Mouse (Mus musculus): ENCODE measurements around the gene Sorcs2. TPM values are rescaled to one million over a fixed set of nuclear protein-coding genes. Genes with fewer than 3 reads are reported as not detected.
A peak's percentile ranks its signal among the peaks of the same experiment; 100 is the strongest.

Gene Sorcs2
- polyA plus RNA-seq, 1 experiment from 2014 or later = 7.0 TPM

DNA sequence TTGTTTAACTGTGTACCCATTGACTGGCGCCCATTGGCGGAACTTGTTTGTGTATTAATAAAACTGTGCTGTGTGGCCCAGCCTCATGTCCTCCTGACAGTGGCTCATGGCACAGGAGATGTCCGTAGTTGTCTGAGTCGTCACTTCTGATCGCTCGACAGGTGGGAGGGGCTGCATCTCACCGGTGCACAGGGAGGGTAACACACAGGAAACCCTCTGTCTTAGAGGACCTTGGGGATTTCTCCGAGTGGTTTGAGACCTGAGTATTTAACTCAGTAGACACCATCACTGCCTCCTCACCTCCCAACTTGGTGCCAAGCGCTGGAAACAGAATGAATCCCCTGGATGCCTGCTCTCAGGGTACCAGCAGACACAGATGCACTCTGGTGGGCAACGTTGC is 394.1 kb downstream of the Sorcs2 start:
- Histone ChIP-seq H3K27me3 (replicated peaks; ENCODE audit: low read depth, poor library complexity, severe bottlenecking) (no peaks in the 10 kb centered on the region), H3K27ac (replicated peaks) (no peak overlapping the region), H3K36me3 (replicated peaks) (peaks cover 47% of the 10 kb centered on the region), H3K4me3 (no peak overlapping the region), H3K9me3 (no peaks in the 10 kb centered on the region), H3K4me1 (no peaks in the 10 kb centered on the region)
- DNase-seq (ENCODE audit: low spot score) = no peak
- 82% methylated on average over 10 of the region's 10 CpGs for WGBS

DNA sequence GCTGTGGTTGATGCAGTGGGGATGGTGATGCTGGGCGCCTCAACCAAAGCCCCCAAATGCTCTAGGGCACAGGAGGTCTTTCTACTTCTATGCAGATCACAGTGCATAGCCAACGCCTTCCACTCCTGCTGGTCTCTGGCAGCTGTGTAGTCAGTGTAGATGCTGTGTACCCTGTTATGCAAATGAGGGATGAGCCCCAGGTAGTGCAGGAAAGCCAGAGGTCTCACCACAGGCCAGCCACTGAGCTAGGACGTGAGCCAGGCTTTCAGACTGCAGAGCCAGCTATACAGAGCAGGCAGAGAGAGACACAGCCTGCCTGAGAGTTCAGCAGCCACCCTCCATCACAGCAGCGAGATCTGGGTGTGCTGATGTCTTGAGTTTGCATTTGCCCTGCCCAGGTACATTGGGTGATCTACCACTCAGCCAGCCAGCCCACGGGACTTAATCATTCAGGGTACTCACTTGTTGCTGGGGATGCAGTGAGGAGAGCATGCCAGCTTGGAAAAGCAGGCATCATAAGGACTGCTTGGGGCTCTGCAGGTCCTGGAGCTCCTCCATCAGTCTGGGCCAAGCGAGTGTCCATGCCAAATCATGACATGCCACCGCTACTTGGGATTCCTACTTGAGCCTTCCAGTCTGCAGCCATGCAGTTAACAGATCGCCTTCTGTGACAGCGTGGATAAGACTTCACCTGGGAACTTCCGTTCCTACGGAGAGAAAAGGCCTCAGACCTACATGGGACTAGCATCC is 407.8 kb downstream of the Sorcs2 start:
- Histone ChIP-seq H3K27me3 (replicated peaks; ENCODE audit: low read depth, poor library complexity, severe bottlenecking) (no peaks in the 10 kb centered on the region), H3K4me3 (no peak overlapping the region), H3K4me1 (no peaks in the 10 kb centered on the region), H3K9me3 (no peaks in the 10 kb centered on the region), H3K27ac (replicated peaks) (no peak overlapping the region), H3K36me3 (replicated peaks) (peaks cover 94% of the 10 kb centered on the region)
- 80% methylated on average over 11 of the region's 11 CpGs for WGBS
- DNase-seq (ENCODE audit: low spot score) = no peak

DNA sequence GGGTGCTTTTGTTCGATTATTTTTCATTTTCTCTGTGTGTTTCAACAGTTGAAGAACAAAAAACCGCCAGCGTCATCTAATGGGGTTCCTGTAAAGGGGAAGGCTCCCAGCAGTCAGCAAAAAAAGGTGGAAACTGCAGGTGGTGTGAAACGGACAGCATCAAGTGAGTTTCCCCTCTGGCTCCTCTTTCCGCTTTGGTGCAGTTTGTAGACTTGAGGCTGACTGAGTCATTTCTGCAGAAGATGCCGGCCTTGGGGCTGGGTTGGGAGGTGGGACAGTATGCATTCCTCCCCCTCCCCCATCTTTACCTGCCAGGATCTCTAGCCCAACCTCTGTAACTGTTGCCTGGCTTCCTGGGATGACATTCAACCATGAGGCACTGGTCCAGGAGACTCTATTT is 408.4 kb downstream of the Sorcs2 start:
- DNase-seq (ENCODE audit: low spot score) = no peak
- no peaks in the 10 kb centered on the region for H3K27me3 ChIP-seq (replicated peaks; ENCODE audit: low read depth, poor library complexity, severe bottlenecking)
- H3K9me3 ChIP-seq = no peaks in the 10 kb centered on the region
- no peak overlapping the region for H3K27ac ChIP-seq (replicated peaks)
- no peaks in the 10 kb centered on the region for H3K4me1 ChIP-seq
- H3K4me3 ChIP-seq = no peak overlapping the region
- WGBS = 76% methylated on average over 6 of the region's 6 CpGs
- peaks cover 96% of the 10 kb centered on the region for H3K36me3 ChIP-seq (replicated peaks)

DNA sequence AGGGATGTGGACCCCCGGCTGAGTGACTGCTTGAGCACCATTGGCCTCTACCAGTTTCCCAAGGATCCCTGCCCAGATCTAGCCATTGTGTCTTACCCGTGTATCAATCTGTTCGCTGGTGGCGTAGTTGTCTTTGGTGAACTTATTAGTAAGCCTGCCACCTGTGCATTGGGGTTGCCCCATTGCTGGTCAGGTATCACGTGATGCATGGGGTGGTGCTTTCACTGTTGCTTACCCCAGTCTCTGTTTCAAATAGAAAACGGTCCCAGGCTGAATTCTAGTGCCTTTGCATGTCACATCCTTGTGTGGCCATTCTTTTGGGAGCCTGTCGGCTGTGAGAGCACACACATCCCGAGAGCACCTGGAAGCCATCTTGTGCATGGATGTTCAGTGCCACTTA is 409.9 kb downstream of the Sorcs2 start:
- no peaks in the 10 kb centered on the region for H3K9me3 ChIP-seq
- DNase-seq (ENCODE audit: low spot score) = no peak
- H3K4me3 ChIP-seq = no peak overlapping the region
- 92% methylated on average over 8 of the region's 8 CpGs for WGBS
- H3K36me3 ChIP-seq (replicated peaks) = peaks cover 96% of the 10 kb centered on the region
- no peaks in the 10 kb centered on the region for H3K27me3 ChIP-seq (replicated peaks; ENCODE audit: low read depth, poor library complexity, severe bottlenecking)
- no peak overlapping the region for H3K27ac ChIP-seq (replicated peaks)
- H3K4me1 ChIP-seq = no peaks in the 10 kb centered on the region

DNA sequence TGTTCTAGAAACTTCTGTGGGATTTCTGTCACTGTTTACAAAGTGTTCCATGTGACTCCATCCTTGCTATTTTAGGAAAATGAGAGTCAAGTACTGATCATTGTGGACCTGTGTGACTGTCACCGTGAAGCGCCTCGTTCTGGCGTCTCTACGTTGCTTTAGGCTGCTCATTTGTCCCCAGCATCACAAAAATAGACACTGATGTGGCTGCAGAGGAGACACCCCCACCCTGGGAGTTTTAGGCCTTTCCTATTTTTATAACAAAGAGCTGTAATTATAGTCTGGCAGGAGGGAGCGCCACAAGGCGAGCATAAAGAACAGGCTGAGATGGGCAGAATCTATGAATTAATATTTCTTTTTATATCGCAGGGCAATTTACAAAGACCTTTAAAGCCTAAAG is 412.3 kb downstream of the Sorcs2 start:
- Histone ChIP-seq H3K9me3 (no peaks in the 10 kb centered on the region), H3K4me1 (no peaks in the 10 kb centered on the region), H3K27ac (replicated peaks) (no peak overlapping the region), H3K4me3 (no peak overlapping the region), H3K36me3 (replicated peaks) (peaks cover 81% of the 10 kb centered on the region), H3K27me3 (replicated peaks; ENCODE audit: low read depth, poor library complexity, severe bottlenecking) (no peaks in the 10 kb centered on the region)
- 92% methylated on average over 8 of the region's 8 CpGs for WGBS
- DNase-seq (ENCODE audit: low spot score) = no peak

DNA sequence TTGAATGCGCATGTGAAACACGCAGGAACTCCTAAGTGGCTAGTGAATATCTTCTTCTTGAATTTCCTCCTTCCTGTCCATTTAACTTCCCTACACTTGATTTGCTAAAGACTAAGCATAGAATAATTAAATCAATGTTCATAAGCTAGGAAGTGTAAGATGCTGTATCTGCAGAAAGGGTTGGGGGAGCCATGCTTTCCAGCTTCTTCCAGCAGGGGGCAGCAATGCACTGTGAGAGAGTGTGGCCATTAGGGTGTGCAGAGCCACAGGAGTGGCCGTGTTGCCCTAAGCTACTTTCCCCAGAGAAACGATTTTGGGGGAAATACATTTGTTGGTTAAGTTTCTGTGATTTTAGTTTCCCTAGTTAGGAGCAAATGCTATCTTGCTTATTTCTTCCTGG is 416.0 kb downstream of the Sorcs2 start:
- peaks cover 71% of the 10 kb centered on the region for H3K36me3 ChIP-seq (replicated peaks)
- H3K27ac ChIP-seq (replicated peaks) = no peak overlapping the region
- H3K27me3 ChIP-seq (replicated peaks; ENCODE audit: low read depth, poor library complexity, severe bottlenecking) = no peaks in the 10 kb centered on the region
- no peaks in the 10 kb centered on the region for H3K4me1 ChIP-seq
- 39% methylated on average over 4 of the region's 4 CpGs for WGBS
- DNase-seq (ENCODE audit: low spot score) = peak; percentile 83
- no peak overlapping the region for H3K4me3 ChIP-seq
- no peaks in the 10 kb centered on the region for H3K9me3 ChIP-seq

DNA sequence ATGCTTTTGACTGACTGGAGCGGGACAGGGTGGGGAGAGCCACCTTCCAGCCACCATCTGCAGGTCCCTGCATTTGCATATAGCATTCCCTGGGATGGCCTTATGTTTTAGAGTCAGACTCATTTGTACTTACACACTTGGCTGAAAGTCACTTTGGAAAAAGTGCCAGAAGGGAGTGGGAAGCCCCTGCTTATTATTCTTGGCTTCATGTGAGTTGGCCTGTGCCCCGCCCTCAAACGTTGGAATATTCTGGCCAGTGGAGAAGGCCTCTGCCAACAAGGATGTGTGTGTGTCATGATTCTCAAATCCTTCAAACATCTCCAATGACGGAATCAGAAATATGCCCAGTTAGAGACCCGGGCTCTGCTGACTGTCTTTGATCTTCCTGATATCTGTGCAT is 416.6 kb downstream of the Sorcs2 start:
- Histone ChIP-seq H3K36me3 (replicated peaks) (peaks cover 71% of the 10 kb centered on the region), H3K27ac (replicated peaks) (no peak overlapping the region), H3K4me3 (no peak overlapping the region), H3K27me3 (replicated peaks; ENCODE audit: low read depth, poor library complexity, severe bottlenecking) (no peaks in the 10 kb centered on the region), H3K9me3 (no peaks in the 10 kb centered on the region), H3K4me1 (no peaks in the 10 kb centered on the region)
- 88% methylated on average over 5 of the region's 5 CpGs for WGBS
- DNase-seq (ENCODE audit: low spot score) = no peak

DNA sequence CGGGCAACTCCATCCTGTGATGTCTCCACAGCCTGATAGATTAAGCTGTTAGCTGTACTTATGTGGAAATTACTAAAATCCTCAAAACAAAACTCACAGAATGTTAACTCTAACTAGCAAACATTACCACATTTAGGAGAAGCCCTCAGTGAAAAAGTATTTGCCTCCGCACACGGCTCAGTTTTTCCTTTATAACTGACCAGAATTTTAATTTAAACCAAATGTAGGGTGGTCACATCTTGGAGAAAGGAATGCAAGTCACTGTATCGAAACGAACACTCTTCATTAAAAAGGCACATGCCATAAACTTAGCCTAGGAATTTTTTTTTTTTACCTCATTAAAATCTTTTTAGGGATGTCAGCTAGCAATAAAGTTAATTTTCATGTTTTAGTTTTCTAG is 417.4 kb downstream of the Sorcs2 start:
- H3K36me3 ChIP-seq (replicated peaks) = peaks cover 68% of the 10 kb centered on the region
- no peak overlapping the region for H3K27ac ChIP-seq (replicated peaks)
- H3K27me3 ChIP-seq (replicated peaks; ENCODE audit: low read depth, poor library complexity, severe bottlenecking) = no peaks in the 10 kb centered on the region
- H3K4me3 ChIP-seq = no peak overlapping the region
- no peak for DNase-seq (ENCODE audit: low spot score)
- H3K9me3 ChIP-seq = no peaks in the 10 kb centered on the region
- 75% methylated on average over 5 of the region's 5 CpGs for WGBS
- no peaks in the 10 kb centered on the region for H3K4me1 ChIP-seq

DNA sequence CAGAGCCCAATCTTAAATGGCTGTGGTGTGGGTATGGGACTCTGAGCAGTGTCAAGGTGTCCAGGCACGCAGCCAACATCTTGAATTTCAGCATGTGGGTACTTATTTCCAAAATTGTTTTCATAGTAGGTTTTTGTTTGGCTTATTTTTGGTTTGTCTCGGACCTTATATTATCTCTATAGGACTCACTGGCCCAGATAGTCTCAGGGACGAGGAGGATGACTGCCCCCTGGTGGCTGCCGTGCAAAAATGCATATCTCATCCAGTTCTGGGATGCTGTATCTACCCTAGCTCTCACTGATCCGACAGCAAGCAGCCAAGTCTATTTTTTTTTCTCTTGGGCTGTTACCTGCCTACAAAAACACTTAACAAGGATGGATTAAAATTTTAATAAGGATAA is 422.3 kb downstream of the Sorcs2 start:
- H3K27me3 ChIP-seq (replicated peaks; ENCODE audit: low read depth, poor library complexity, severe bottlenecking) = no peaks in the 10 kb centered on the region
- no peak overlapping the region for H3K27ac ChIP-seq (replicated peaks)
- peaks cover 13% of the 10 kb centered on the region for H3K4me1 ChIP-seq
- peak; percentile 78 for DNase-seq (ENCODE audit: low spot score)
- WGBS = 21% methylated on average over 5 of the region's 5 CpGs
- no peaks in the 10 kb centered on the region for H3K9me3 ChIP-seq
- H3K4me3 ChIP-seq = no peak overlapping the region
- H3K36me3 ChIP-seq (replicated peaks) = peaks cover 62% of the 10 kb centered on the region

DNA sequence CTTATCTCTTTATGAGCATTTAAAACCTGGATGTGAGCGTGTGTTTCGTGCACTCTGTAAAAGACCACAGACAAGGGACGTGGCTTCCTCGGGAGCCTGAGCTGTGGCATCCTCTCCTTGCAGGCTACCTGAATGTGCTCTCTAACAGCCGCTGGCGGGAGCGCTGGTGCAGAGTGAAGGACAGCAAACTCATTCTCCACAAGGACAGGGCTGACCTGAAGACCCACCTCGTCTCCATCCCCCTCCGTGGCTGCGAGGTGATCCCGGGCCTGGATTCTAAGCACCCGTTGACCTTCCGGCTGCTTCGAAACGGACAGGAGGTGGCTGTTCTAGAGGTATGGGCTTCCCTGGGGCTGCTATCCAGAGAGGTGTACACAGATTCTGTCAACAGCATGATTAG is 423.7 kb downstream of the Sorcs2 start:
- 85% methylated on average over 15 of the region's 15 CpGs for WGBS
- no peaks in the 10 kb centered on the region for H3K9me3 ChIP-seq
- no peak overlapping the region for H3K4me3 ChIP-seq
- H3K4me1 ChIP-seq = peaks cover 21% of the 10 kb centered on the region
- no peak for DNase-seq (ENCODE audit: low spot score)
- H3K27me3 ChIP-seq (replicated peaks; ENCODE audit: low read depth, poor library complexity, severe bottlenecking) = no peaks in the 10 kb centered on the region
- H3K27ac ChIP-seq (replicated peaks) = no peak overlapping the region
- H3K36me3 ChIP-seq (replicated peaks) = peaks cover 73% of the 10 kb centered on the region

DNA sequence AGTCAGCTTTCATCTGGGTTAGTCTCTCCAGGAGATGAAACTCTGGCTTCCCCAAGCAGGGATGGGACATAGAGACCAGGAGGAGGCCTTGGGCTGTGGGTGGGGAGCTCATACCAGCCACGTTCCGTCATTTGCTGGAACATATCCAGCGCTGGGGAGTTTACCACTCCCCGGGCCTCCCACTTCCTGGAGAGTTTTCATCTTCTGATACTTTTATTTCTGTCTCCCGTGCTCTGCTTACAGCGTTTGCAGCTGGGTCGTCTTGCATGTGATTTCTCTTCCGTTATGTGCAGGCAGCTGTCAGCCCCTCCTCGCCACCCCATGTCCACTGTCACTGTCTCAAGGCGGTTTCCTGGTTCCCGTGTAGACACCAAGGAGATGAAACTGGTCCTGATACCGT is 424.1 kb downstream of the Sorcs2 start:
- no peaks in the 10 kb centered on the region for H3K27me3 ChIP-seq (replicated peaks; ENCODE audit: low read depth, poor library complexity, severe bottlenecking)
- no peaks in the 10 kb centered on the region for H3K9me3 ChIP-seq
- H3K4me3 ChIP-seq = no peak overlapping the region
- no peak overlapping the region for H3K27ac ChIP-seq (replicated peaks)
- WGBS = 90% methylated on average over 12 of the region's 12 CpGs
- H3K36me3 ChIP-seq (replicated peaks) = peaks cover 73% of the 10 kb centered on the region
- DNase-seq (ENCODE audit: low spot score) = no peak
- peaks cover 21% of the 10 kb centered on the region for H3K4me1 ChIP-seq

DNA sequence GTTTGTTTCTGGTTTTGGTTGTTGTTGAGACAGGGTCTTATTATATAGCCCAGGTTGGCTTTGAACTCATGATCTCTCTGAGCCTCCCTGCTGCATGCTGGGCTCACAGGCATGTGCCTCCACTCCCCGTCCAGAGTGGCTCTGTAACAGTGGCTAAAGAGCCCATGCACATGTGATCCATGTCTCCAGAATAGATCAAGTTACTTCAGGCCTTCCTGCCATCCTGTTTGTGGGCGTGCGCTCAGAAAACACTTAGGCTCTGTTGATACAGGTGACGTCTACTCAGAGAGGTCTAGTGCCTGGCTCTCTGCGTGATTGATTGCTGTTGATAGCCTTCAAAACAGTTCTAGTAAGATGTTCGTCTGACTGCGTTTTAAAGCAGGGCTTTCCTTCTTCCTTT is 425.2 kb downstream of the Sorcs2 start:
- no peaks in the 10 kb centered on the region for H3K9me3 ChIP-seq
- H3K27ac ChIP-seq (replicated peaks) = no peak overlapping the region
- H3K4me3 ChIP-seq = no peak overlapping the region
- H3K27me3 ChIP-seq (replicated peaks; ENCODE audit: low read depth, poor library complexity, severe bottlenecking) = no peaks in the 10 kb centered on the region
- H3K36me3 ChIP-seq (replicated peaks) = peaks cover 73% of the 10 kb centered on the region
- no peak for DNase-seq (ENCODE audit: low spot score)
- WGBS = 56% methylated on average over 7 of the region's 7 CpGs
- H3K4me1 ChIP-seq = peaks cover 21% of the 10 kb centered on the region

DNA sequence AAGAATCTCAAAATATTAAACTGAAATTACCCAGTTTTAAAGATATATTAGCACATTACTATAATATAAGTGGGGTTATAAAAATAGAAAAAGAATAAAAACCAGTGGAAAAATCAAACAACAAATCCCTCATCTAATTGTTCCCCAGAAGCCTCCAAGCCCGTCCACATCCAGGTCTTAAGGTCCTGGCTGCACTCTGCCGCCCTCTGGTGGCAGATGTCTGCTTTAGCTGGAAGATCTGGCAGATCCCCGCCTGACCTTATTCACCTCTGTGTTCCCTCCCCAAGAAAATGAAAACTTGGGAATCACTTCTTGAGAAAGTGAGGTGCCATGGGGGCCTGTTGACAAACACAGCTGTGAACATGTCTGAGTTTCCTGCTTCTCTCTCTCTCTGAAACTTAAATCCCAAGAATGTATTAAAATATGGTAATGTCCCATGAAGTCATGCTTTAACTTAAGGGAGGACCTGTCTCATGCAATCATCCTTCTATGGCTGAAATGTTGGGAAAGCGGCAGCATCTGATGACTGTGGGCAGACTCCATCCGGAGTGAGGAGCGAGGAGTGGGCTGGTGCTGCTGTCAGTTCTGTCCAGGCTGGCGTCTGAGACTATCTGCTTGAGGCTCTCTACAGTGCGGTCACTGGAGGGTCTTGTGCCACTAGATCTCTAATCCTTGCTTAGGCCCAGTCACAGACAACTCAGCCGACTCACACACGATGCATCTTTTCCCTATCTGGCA is 425.9 kb downstream of the Sorcs2 start:
- Histone ChIP-seq H3K4me3 (no peak overlapping the region), H3K27me3 (replicated peaks; ENCODE audit: low read depth, poor library complexity, severe bottlenecking) (no peaks in the 10 kb centered on the region), H3K36me3 (replicated peaks) (peaks cover 72% of the 10 kb centered on the region), H3K9me3 (no peaks in the 10 kb centered on the region), H3K27ac (replicated peaks) (no peak overlapping the region), H3K4me1 (peaks cover 21% of the 10 kb centered on the region)
- 61% methylated on average over 10 of the region's 10 CpGs for WGBS
- peak; percentile 77 for DNase-seq (ENCODE audit: low spot score)

Measured in embryonic facial prominence, embryonic 10.5 days (tissue).